Mouse (Mus musculus) lung, adult 2 months (tissue): ENCODE data around the gene Prrt4.

Experiments used
- CTCF ChIP-seq: fragments of 200-500 bp; IDR thresholded peaks from 2 replicates; pipeline ENCODE4 v1.5.1; 2011; ENCODE audit warnings: mild to moderate bottlenecking, low read length, control low read depth; ENCODE audit not compliant: insufficient read depth
- POLR2A ChIP-seq: fragments of 200-500 bp; IDR thresholded peaks from 2 replicates; pipeline ENCODE4 v1.6.1; 2011; ENCODE audit warnings: low read depth, mild to moderate bottlenecking, control low read depth, low read length, borderline replicate concordance; ENCODE audit errors: extremely low read depth

- no peak for TF ChIP-seq CTCF
- TF ChIP-seq POLR2A, result no peak
These were observed 5.0 kb downstream of the Prrt4 start for GRCm38 (mm10) chr6:29174368-29174767.
